Mouse (Mus musculus) heart, embryonic 15.5 days (tissue): ENCODE data around the gene Kcnk2. TPM values are rescaled to one million over a fixed set of nuclear protein-coding genes. Genes with fewer than 3 reads are reported as not detected.
A peak's percentile ranks its signal among the peaks of the same experiment; 100 is the strongest.

ENCODE experiments used
- ATAC-seq: fragments of 200-750 bp; cut with Nextera tagmentation; replicated peaks from 2 replicates; pipeline ENCODE4 v1.8.0; 2017; ENCODE audit warnings: low read depth, moderate TSS enrichment; ENCODE audit not compliant: insufficient number of reproducible peaks, insufficient read depth, low FRiP score
- H3K27ac ChIP-seq: fragments of 300-500 bp; sonication (generic); 2 replicates; pipeline ENCODE4 v1.5.1; 2015; ENCODE audit warnings: mild to moderate bottlenecking, inconsistent platforms
- H3K27me3 ChIP-seq: fragments of 300-500 bp; sonication (generic); 2 replicates; pipeline ENCODE4 v1.6.1; 2015; ENCODE audit warnings: inconsistent platforms
- H3K36me3 ChIP-seq: fragments of 300-500 bp; sonication (generic); 2 replicates; pipeline ENCODE4 v1.6.1; 2015; ENCODE audit warnings: mild to moderate bottlenecking, inconsistent platforms
- H3K4me1 ChIP-seq: fragments of 300-500 bp; sonication (generic); replicated peaks from 2 replicates; pipeline ENCODE4 v1.6.1; 2015; ENCODE audit warnings: inconsistent platforms
- H3K4me2 ChIP-seq: fragments of 300-500 bp; sonication (generic); 2 replicates; pipeline ENCODE4 v1.6.1; 2015; ENCODE audit warnings: inconsistent platforms, mild to moderate bottlenecking, moderate library complexity
- H3K4me3 ChIP-seq: fragments of 300-500 bp; sonication (generic); 2 replicates; pipeline ENCODE4 v1.5.1; 2015; ENCODE audit warnings: mild to moderate bottlenecking, inconsistent platforms
- H3K9ac ChIP-seq: fragments of 300-500 bp; sonication (generic); 2 replicates; pipeline ENCODE4 v1.6.1; 2015; ENCODE audit warnings: mild to moderate bottlenecking, inconsistent platforms
- H3K9me3 ChIP-seq: fragments of 300-500 bp; sonication (generic); replicated peaks from 2 replicates; pipeline ENCODE4 v1.6.1; 2016; ENCODE audit warnings: inconsistent platforms
- WGBS: fragments of 180-500 bp; shearing (Covaris S2); methylation state at CpG from one replicate; pipeline ENCODE4 v1.1.7; 2015; ENCODE audit warnings: mixed read lengths; 5-methylcytosine and 5-hydroxymethylcytosine counted together
- polyA plus RNA-seq: library from polyadenylated mRNA; unstranded; fragments of >200 nt; fragmentation: Nextera tagmentation; extraction: Ambion mirVana; gene quantifications from 2 replicates; pipeline ENCODE4 v1.2.1, GENCODE M21; 2015

Gene Kcnk2
- polyA plus RNA-seq: 0.37 and 1.1 TPM in 2 replicates

- no peak within 1 kb of the TSS for H3K27ac ChIP-seq
- no peak for ATAC-seq
These were observed at the start of gene Kcnk2 for GRCm38 (mm10) chr1:189402223-189402943. Gene Kcnk2 (minus strand): TSS chr1:189402273.

GRCm38 (mm10) chr1:189440741-189441140 lies 38.7 kb upstream of the Kcnk2 start:
- Histone ChIP-seq H3K9ac (no peak overlapping the region), H3K36me3 (no peaks in the 10 kb centered on the region), H3K27ac (no peak overlapping the region), H3K4me1 (no peaks in the 10 kb centered on the region), H3K4me3 (no peak overlapping the region), H3K9me3 (no peaks in the 10 kb centered on the region), H3K4me2 (no peak overlapping the region), H3K27me3 (no peaks in the 10 kb centered on the region)
- 58% methylated on average over 9 of the region's 9 CpGs for WGBS
- ATAC-seq: no peak

More at GRCm38 (mm10) chr1:189402223-189402943, at the start of gene Kcnk2:
- Histone ChIP-seq H3K9ac (no peak within 1 kb of the TSS), H3K4me1 (0 out of 2 replicates have a peak, but pooled peaks cover 3% of the 10 kb centered on the region), H3K36me3 (no peaks in the 10 kb centered on the region), H3K27me3 (no peaks in the 10 kb centered on the region), H3K9me3 (no peaks in the 10 kb centered on the region), H3K4me3 (no peak within 1 kb of the TSS), H3K4me2 (peak within 1 kb of the TSS; percentile 12; the same call in 1 of the 2 replicates)
- WGBS: 36% methylated on average over 14 of the region's 14 CpGs

- H3K4me3 ChIP-seq: no peak overlapping the region
- no peaks in the 10 kb centered on the region for H3K27me3 ChIP-seq
- H3K4me2 ChIP-seq: no peak overlapping the region
- no peaks in the 10 kb centered on the region for H3K36me3 ChIP-seq
- WGBS: 61% methylated on average over 5 of the region's 5 CpGs
- H3K9me3 ChIP-seq: no peaks in the 10 kb centered on the region
- H3K4me1 ChIP-seq: no peaks in the 10 kb centered on the region
- no peak overlapping the region for H3K27ac ChIP-seq
- no peak for ATAC-seq
- H3K9ac ChIP-seq: no peak overlapping the region
These were observed 35.1 kb upstream of the Kcnk2 start for GRCm38 (mm10) chr1:189437126-189437525.

DNA sequence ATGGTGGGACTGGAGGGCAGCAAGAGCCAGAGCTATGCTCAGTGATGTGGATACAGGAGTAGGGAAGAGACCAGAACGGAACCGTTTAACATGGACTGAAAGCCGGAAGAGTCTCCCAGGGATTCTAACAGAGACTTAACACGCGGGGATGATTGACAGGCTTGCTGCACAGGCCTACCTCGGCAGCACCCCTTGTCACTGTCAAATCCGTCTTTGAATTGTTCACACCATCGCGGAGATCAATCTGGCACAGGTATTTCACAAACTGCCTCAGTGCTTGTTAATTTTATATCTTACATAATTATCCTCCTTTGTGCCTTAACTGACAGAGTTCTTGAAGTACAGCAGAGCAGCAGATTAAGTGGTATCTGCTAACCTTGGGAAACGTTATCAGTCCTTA lies 33.4 kb upstream of the Kcnk2 start:
- WGBS: 73% methylated on average over 10 of the region's 10 CpGs
- Histone ChIP-seq H3K4me2 (no peak overlapping the region), H3K36me3 (no peaks in the 10 kb centered on the region)

DNA sequence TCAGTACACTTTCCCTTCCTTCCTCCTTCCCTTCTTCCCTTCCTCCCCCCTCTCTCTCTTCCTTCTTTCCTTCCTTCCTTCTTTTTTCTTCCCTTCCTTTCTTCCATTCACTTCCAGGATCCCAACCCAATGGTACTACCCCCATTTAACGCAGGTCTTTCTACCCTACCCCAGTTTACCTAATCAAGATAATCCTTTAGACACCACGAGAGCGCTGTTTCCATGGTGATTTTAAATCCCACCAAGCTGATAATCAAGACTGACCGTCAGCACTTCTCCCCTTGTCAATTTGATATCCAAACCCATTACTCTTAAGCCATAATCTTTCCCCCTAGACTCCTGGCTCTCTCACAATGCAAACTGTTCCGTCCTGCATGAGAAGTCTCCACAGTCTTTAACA lies 29.4 kb upstream of the Kcnk2 start:
- Histone ChIP-seq H3K9ac (no peak overlapping the region), H3K4me2 (no peak overlapping the region), H3K27ac (no peak overlapping the region), H3K4me3 (no peak overlapping the region), H3K9me3 (no peaks in the 10 kb centered on the region), H3K36me3 (no peaks in the 10 kb centered on the region), H3K27me3 (no peaks in the 10 kb centered on the region), H3K4me1 (no peaks in the 10 kb centered on the region)
- ATAC-seq: no peak
- 40% methylated on average over 5 of the region's 5 CpGs for WGBS

More for the DNA sequence above, 33.4 kb upstream of the Kcnk2 start:
- H3K9me3 ChIP-seq: no peaks in the 10 kb centered on the region
- no peak overlapping the region for H3K9ac ChIP-seq
- no peak for ATAC-seq
- H3K27ac ChIP-seq: no peak overlapping the region
- H3K4me3 ChIP-seq: no peak overlapping the region
- H3K27me3 ChIP-seq: no peaks in the 10 kb centered on the region
- no peaks in the 10 kb centered on the region for H3K4me1 ChIP-seq

DNA sequence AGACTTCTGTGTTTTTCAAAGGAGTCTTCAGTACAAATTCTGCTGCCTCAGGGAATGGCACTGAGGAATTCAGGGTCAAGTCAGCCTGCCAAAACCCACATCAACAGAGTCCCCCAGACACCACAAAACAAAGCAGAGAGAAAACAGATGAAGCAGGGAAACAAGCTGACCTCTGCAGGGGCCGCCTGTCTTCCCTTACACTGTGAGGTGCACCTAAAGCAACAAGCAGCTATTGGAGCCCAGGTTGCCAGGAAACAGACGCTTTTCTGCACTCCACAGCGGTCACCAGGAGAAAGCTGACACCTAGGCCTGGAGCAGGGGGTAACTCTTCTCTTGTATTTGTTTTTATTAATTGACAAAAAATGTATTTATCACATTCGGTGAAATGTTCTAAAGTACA lies 28.5 kb upstream of the Kcnk2 start:
- Histone ChIP-seq H3K36me3 (no peaks in the 10 kb centered on the region), H3K9ac (no peak overlapping the region), H3K4me1 (no peaks in the 10 kb centered on the region), H3K27ac (no peak overlapping the region), H3K9me3 (no peaks in the 10 kb centered on the region), H3K27me3 (no peaks in the 10 kb centered on the region), H3K4me2 (no peak overlapping the region), H3K4me3 (no peak overlapping the region)
- WGBS: 32% methylated on average over 4 of the region's 4 CpGs
- no peak for ATAC-seq

DNA sequence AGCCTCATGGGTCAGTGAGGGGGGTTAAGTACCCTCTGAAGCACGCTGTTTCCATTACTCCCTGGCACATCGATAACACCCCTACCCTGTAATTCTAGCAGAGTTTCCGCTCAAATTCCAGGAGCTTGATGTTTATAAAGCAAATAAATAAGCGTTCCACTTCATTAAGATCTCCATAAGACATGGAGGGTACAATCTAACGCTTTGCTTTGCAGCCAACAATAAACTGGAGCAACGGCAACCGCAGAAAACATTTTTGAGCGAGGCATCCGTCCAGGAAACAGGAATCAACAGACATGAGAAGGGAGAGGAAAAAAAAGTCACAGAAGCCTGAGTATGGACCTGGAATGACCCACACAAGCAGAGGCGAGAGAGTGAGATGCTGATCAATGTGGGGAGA lies 27.5 kb upstream of the Kcnk2 start:
- Histone ChIP-seq H3K9me3 (no peaks in the 10 kb centered on the region), H3K4me3 (no peak overlapping the region), H3K9ac (no peak overlapping the region), H3K27me3 (no peaks in the 10 kb centered on the region), H3K4me2 (no peak overlapping the region), H3K36me3 (no peaks in the 10 kb centered on the region), H3K27ac (no peak overlapping the region), H3K4me1 (no peaks in the 10 kb centered on the region)
- WGBS: 66% methylated on average over 10 of the region's 10 CpGs
- no peak for ATAC-seq

DNA sequence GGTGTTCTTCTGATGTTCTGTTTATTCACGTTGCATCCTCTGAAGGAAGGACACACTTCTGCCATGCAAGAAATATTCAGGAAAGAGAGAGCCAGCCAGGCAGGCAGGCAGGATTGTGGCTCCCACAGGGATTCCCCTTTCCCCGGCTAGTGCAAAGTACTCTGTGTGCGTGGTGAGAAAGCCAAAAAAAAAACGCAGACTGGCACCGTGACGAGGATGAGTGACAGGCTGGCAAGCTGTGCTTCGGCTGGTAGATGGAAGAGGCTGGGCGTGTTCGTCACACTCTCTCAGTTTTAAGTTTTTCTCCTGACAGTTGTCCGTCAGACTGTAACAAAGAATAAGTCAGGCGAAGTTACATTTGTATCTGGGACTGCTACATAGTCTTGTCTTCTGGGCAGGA lies 24.2 kb upstream of the Kcnk2 start:
- 80% methylated on average over 11 of the region's 11 CpGs for WGBS
- Histone ChIP-seq H3K9ac (no peak overlapping the region), H3K36me3 (no peaks in the 10 kb centered on the region), H3K4me1 (no peaks in the 10 kb centered on the region), H3K4me3 (no peak overlapping the region), H3K27ac (no peak overlapping the region), H3K9me3 (no peaks in the 10 kb centered on the region), H3K4me2 (no peak overlapping the region), H3K27me3 (no peaks in the 10 kb centered on the region)
- no peak for ATAC-seq

GRCm38 (mm10) chr1:189419914-189420313 lies 17.8 kb upstream of the Kcnk2 start:
- Histone ChIP-seq H3K4me2 (no peak overlapping the region), H3K4me3 (no peak overlapping the region), H3K36me3 (no peaks in the 10 kb centered on the region), H3K27ac (no peak overlapping the region), H3K9me3 (no peaks in the 10 kb centered on the region), H3K9ac (no peak overlapping the region), H3K27me3 (no peaks in the 10 kb centered on the region), H3K4me1 (no peaks in the 10 kb centered on the region)
- ATAC-seq: no peak
- WGBS: 54% methylated on average over 1 of the region's 1 CpGs

- Histone ChIP-seq H3K4me3 (no peak overlapping the region), H3K4me1 (0 out of 2 replicates have a peak, but pooled peaks cover 3% of the 10 kb centered on the region), H3K4me2 (no peak overlapping the region), H3K9ac (no peak overlapping the region), H3K27me3 (no peaks in the 10 kb centered on the region), H3K27ac (no peak overlapping the region), H3K36me3 (no peaks in the 10 kb centered on the region), H3K9me3 (no peaks in the 10 kb centered on the region)
- no peak for ATAC-seq
- 87% methylated on average over 6 of the region's 6 CpGs for WGBS
These were observed 7.8 kb upstream of the Kcnk2 start for GRCm38 (mm10) chr1:189409906-189410305.

GRCm38 (mm10) chr1:189405221-189405620 lies 3.1 kb upstream of the Kcnk2 start:
- Histone ChIP-seq H3K4me3 (no peak overlapping the region), H3K4me2 (no peak overlapping the region), H3K27ac (no peak overlapping the region), H3K4me1 (0 out of 2 replicates have a peak, but pooled peaks cover 3% of the 10 kb centered on the region), H3K27me3 (no peaks in the 10 kb centered on the region), H3K9ac (no peak overlapping the region), H3K36me3 (no peaks in the 10 kb centered on the region), H3K9me3 (no peaks in the 10 kb centered on the region)
- 52% methylated on average over 10 of the region's 10 CpGs for WGBS
- ATAC-seq: no peak

- no peak for ATAC-seq
These were observed 1.5 kb upstream of the Kcnk2 start for GRCm38 (mm10) chr1:189403546-189403945.

More at GRCm38 (mm10) chr1:189403546-189403945, 1.5 kb upstream of the Kcnk2 start:
- Histone ChIP-seq H3K27ac (no peak overlapping the region), H3K27me3 (no peaks in the 10 kb centered on the region), H3K9me3 (no peaks in the 10 kb centered on the region), H3K36me3 (no peaks in the 10 kb centered on the region), H3K4me3 (no peak overlapping the region), H3K9ac (no peak overlapping the region), H3K4me2 (no peak overlapping the region), H3K4me1 (0 out of 2 replicates have a peak, but pooled peaks cover 3% of the 10 kb centered on the region)
- WGBS: 69% methylated on average over 6 of the region's 6 CpGs
